Comparison of ENCODE assay signal across 8 mouse cellular contexts in the genomic region with DNA sequence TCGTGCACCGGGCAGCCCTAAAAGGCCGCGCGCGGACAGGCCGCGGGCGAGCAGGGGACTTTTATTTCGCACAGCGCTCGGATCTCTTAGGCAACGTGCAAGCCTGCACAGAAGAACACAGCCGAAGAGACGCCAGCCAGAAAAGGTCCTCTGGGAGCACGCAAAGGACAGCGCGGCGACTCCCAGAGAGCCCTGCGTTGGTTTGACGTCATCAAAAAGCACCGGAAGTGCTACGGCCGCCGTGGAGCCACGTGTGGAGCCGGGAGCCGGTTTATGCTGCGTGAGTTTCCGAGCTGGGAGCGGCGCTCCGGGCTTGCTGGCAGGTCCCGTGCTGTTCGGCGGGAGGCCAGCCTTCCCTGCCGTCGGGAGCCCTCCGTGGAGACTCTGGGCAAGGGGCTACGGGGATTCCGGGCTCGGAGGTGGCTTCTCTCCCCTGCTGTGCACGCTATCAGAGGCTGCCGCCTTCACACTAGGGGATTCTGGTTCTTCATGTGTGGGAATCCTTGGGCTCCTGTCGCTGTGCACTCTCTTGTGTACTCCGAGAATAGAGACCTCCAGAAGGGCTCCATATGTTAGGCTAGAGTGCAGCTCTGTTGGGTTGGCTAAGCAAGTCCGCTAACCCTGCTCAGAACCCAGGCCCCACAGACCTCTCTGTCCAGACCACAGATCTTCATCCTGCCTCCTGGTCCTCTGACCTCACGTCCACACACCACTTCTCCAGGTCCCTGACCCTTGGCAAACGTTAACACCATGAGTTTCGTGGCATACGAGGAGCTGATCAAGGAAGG. TPM values are rescaled to one million over a fixed set of nuclear protein-coding genes. Genes with fewer than 3 reads are reported as not detected.
DNase-seq lines count a peak whose midpoint lies in the region; ATAC-seq and TF ChIP-seq lines count a peak whose summit lies in the region.

Trmt61a (plus strand) TSS at position 224 of the 788 bp plus-strand sequence.

- intact Hi-C loops in left cerebral cortex, postnatal 14 days (cut with DNase I): no loop called here

- H3K27me3 ChIP-seq in hindbrain, postnatal 0 days (ENCODE audit: insufficient read depth, low read length): no peaks in the 10 kb centered on the region

- peak; percentile 95 for ATAC-seq in hindbrain, postnatal 0 days
- ATAC-seq in megakaryocyte-erythroid progenitor cell, adult 5-6 weeks (replicated peaks; ENCODE audit: low FRiP score, low TSS enrichment, poor library complexity, severe bottlenecking): peak; percentile 83

- H3K4me3 ChIP-seq in cortical plate, adult 2 months (ENCODE audit: insufficient read depth, low read length): peak within 1 kb of the TSS; percentile 71
- H3K4me3 ChIP-seq in hindbrain, postnatal 0 days (ENCODE audit: low read length): peak within 1 kb of the TSS; percentile 88

- DNase-seq in adrenal gland, adult (ENCODE audit: inconsistent age in 2 of 2, low spot score in 1 of 2): peak; percentile 89 to 95
- DNase-seq in gastrocnemius, adult 8-10 months (ENCODE audit: low spot score in 2 of 2): peak; percentile 83 to 87
- peak; percentile 99 for DNase-seq in hindbrain, postnatal 0 days (ENCODE audit: low spot score)
- peak; percentile 92 to 94 for DNase-seq in left cerebral cortex, postnatal 14 days (ENCODE audit: low spot score in 2 of 2)
- peak; percentile 93 for DNase-seq in right cerebral cortex, postnatal 14 days
- peak; percentile 87 for DNase-seq in urinary bladder, postnatal 25 days (ENCODE audit: low spot score)

- H3K9ac ChIP-seq in hindbrain, postnatal 0 days (replicated peaks; ENCODE audit: low read length): peak within 1 kb of the TSS; percentile 66

- peak within 1 kb of the TSS; percentile 97 for H3K4me2 ChIP-seq in hindbrain, postnatal 0 days (ENCODE audit: low read depth, low read length)

- no peaks in the 10 kb centered on the region for H3K9me3 ChIP-seq in hindbrain, postnatal 0 days (ENCODE audit: low read length)

- under 1% methylated on average over 51 of the region's 51 CpGs for WGBS in hindbrain, postnatal 0 days

- peak; percentile 78 for TF ChIP-seq POLR2A in cortical plate, adult 2 months (IDR thresholded peaks at IDR 0.05; ENCODE audit: extremely low read depth, insufficient read depth, low read length)

- H3K4me1 ChIP-seq in cortical plate, adult 2 months (ENCODE audit: control insufficient read depth, insufficient read depth, low read length): peaks cover 10% of the 10 kb centered on the region
- H3K4me1 ChIP-seq in hindbrain, postnatal 0 days (ENCODE audit: insufficient read depth, low read length): peaks cover 12% of the 10 kb centered on the region

- no peaks in the 10 kb centered on the region for H3K36me3 ChIP-seq in hindbrain, postnatal 0 days (ENCODE audit: insufficient read depth, low read length)

- H3K27ac ChIP-seq in cortical plate, adult 2 months (ENCODE audit: insufficient read depth, low read length): peak within 1 kb of the TSS; percentile 98
- peak within 1 kb of the TSS; percentile 93 for H3K27ac ChIP-seq in hindbrain, postnatal 0 days

- TF ChIP-seq CTCF in cortical plate, adult 2 months (IDR thresholded peaks at IDR 0.05; ENCODE audit: extremely low read depth, insufficient read depth, low read length): no peak
- TF ChIP-seq CTCF in hindbrain, postnatal 0 days (IDR thresholded peaks at IDR 0.05; ENCODE audit: low read depth): no peak

RNA-seq across cellular contexts. Expression of gene Trmt61a, which starts in this region (rescaled TPM):
- polyA plus RNA-seq in cortical plate, adult 2 months (2012; rRNA removed): 20.0 and 20.8 TPM in 2 replicates
- 1 to 10 TPM; 2.1 to 2.7 (median 2.5) TPM for total RNA-seq in gastrocnemius, adult 8-10 months (2022)
- total RNA-seq in hindbrain, postnatal 0 days (2014; rRNA removed): 29.7 and 32.7 TPM in 2 replicates
- 9.2 TPM in 2 replicates for polyA plus RNA-seq in hindbrain, postnatal 0 days (2015; fragmentation: Nextera tagmentation; extraction: Ambion mirVana)
- total RNA-seq in left cerebral cortex, postnatal 14 days (2021): 10 to 100 TPM; 18.9 to 19.7 TPM
- total RNA-seq in megakaryocyte-erythroid progenitor cell, adult 5-6 weeks (2014; fragmentation: Nextera tagmentation): 20.5 and 26.7 TPM in 2 replicates
- 11.1 and 15.4 TPM in 2 replicates for total RNA-seq in megakaryocyte-erythroid progenitor cell, adult 5-6 weeks (2017)

Comparison
In these comparisons a context has a peak if more than half of its experiments do, and no peak if none do; other contexts are left out.
1. Peak in every context shown above with its lines: DNase-seq, ATAC-seq, H3K4me3 ChIP-seq and H3K27ac ChIP-seq.